Mouse (Mus musculus): Measurements from ENCODE around the gene Cyb5d1. TPM values are rescaled to one million over a fixed set of nuclear protein-coding genes. Genes with fewer than 3 reads are reported as not detected.

Cyb5d1 gene
- polyA plus RNA-seq, 1 experiment, result 40.2 TPM

GRCm38 (mm10) chr11:69428751-69429150 lies 33.3 kb upstream of the Cyb5d1 start:
- TF ChIP-seq CTCF (IDR thresholded peaks at IDR 0.05; ENCODE audit: borderline replicate concordance, insufficient read depth, low read depth, low read length), result no peak
- no peak for TF ChIP-seq POLR2A (IDR thresholded peaks at IDR 0.05; ENCODE audit: borderline replicate concordance, insufficient read depth, low read length)

GRCm38 (mm10) chr11:69426246-69426645 lies 30.8 kb upstream of the Cyb5d1 start:
- TF ChIP-seq POLR2A (IDR thresholded peaks at IDR 0.05; ENCODE audit: borderline replicate concordance, insufficient read depth, low read length), result no peak
- no peak for TF ChIP-seq CTCF (IDR thresholded peaks at IDR 0.05; ENCODE audit: borderline replicate concordance, insufficient read depth, low read depth, low read length)
- no peaks in the 10 kb centered on the region for H3K4me1 ChIP-seq (ENCODE audit: control insufficient read depth, insufficient read depth, low read length)
- 78% methylated on average over 2 of the region's 2 CpGs for WGBS
- no peak overlapping the region for H3K4me3 ChIP-seq (replicated peaks; ENCODE audit: insufficient read depth, low read depth, low read length)
- H3K27me3 ChIP-seq (ENCODE audit: control insufficient read depth, insufficient read depth, low read length), result no peaks in the 10 kb centered on the region
- H3K27ac ChIP-seq (ENCODE audit: insufficient read depth, low read length), result no peak overlapping the region
- no peak for DNase-seq

More at GRCm38 (mm10) chr11:69428751-69429150, 33.3 kb upstream of the Cyb5d1 start:
- Histone ChIP-seq H3K4me3 (replicated peaks; ENCODE audit: insufficient read depth, low read depth, low read length) (no peak overlapping the region), H3K4me1 (ENCODE audit: control insufficient read depth, insufficient read depth, low read length) (peaks cover 3% of the 10 kb centered on the region; the same call in 1 of the 2 replicates), H3K27ac (ENCODE audit: insufficient read depth, low read length) (no peak overlapping the region), H3K27me3 (ENCODE audit: control insufficient read depth, insufficient read depth, low read length) (no peaks in the 10 kb centered on the region)
- 50% methylated on average over 4 of the region's 4 CpGs for WGBS
- no peak for DNase-seq

- DNase-seq, result no peak
- Histone ChIP-seq H3K4me3 (replicated peaks; ENCODE audit: insufficient read depth, low read depth, low read length) (no peak overlapping the region), H3K4me1 (ENCODE audit: control insufficient read depth, insufficient read depth, low read length) (no peaks in the 10 kb centered on the region), H3K27ac (ENCODE audit: insufficient read depth, low read length) (no peak overlapping the region), H3K27me3 (ENCODE audit: control insufficient read depth, insufficient read depth, low read length) (no peaks in the 10 kb centered on the region)
- 61% methylated on average over 6 of the region's 6 CpGs for WGBS
- TF ChIP-seq POLR2A (IDR thresholded peaks at IDR 0.05; ENCODE audit: borderline replicate concordance, insufficient read depth, low read length) (no peak), CTCF (IDR thresholded peaks at IDR 0.05; ENCODE audit: borderline replicate concordance, insufficient read depth, low read depth, low read length) (no peak)
Measured at GRCm38 (mm10) chr11:69423885-69424284, 28.5 kb upstream of the Cyb5d1 start.

GRCm38 (mm10) chr11:69422842-69423241 lies 27.4 kb upstream of the Cyb5d1 start:
- H3K4me1 ChIP-seq (ENCODE audit: control insufficient read depth, insufficient read depth, low read length), result no peaks in the 10 kb centered on the region
- H3K27me3 ChIP-seq (ENCODE audit: control insufficient read depth, insufficient read depth, low read length), result no peaks in the 10 kb centered on the region
- TF ChIP-seq POLR2A (IDR thresholded peaks at IDR 0.05; ENCODE audit: borderline replicate concordance, insufficient read depth, low read length), result no peak
- no peak for TF ChIP-seq CTCF (IDR thresholded peaks at IDR 0.05; ENCODE audit: borderline replicate concordance, insufficient read depth, low read depth, low read length)
- no peak overlapping the region for H3K27ac ChIP-seq (ENCODE audit: insufficient read depth, low read length)
- no peak for DNase-seq
- 88% methylated on average over 10 of the region's 10 CpGs for WGBS
- no peak overlapping the region for H3K4me3 ChIP-seq (replicated peaks; ENCODE audit: insufficient read depth, low read depth, low read length)

- 29% methylated on average over 25 of the region's 25 CpGs for WGBS
- H3K27me3 ChIP-seq (ENCODE audit: control insufficient read depth, insufficient read depth, low read length), result no peaks in the 10 kb centered on the region
- H3K4me3 ChIP-seq (replicated peaks; ENCODE audit: insufficient read depth, low read depth, low read length), result no peak overlapping the region
- TF ChIP-seq POLR2A (IDR thresholded peaks at IDR 0.05; ENCODE audit: borderline replicate concordance, insufficient read depth, low read length), result no peak
- no peak for TF ChIP-seq CTCF (IDR thresholded peaks at IDR 0.05; ENCODE audit: borderline replicate concordance, insufficient read depth, low read depth, low read length)
- H3K4me1 ChIP-seq (ENCODE audit: control insufficient read depth, insufficient read depth, low read length), result no peaks in the 10 kb centered on the region
- DNase-seq, result no peak
- no peak overlapping the region for H3K27ac ChIP-seq (ENCODE audit: insufficient read depth, low read length)
Measured at GRCm38 (mm10) chr11:69421131-69421977, 25.9 kb upstream of the Cyb5d1 start.

GRCm38 (mm10) chr11:69420554-69421000 lies 25.1 kb upstream of the Cyb5d1 start:
- TF ChIP-seq CTCF (IDR thresholded peaks at IDR 0.05; ENCODE audit: borderline replicate concordance, insufficient read depth, low read depth, low read length) (no peak), POLR2A (IDR thresholded peaks at IDR 0.05; ENCODE audit: borderline replicate concordance, insufficient read depth, low read length) (no peak)
- H3K4me3 ChIP-seq (replicated peaks; ENCODE audit: insufficient read depth, low read depth, low read length), result peak overlapping the region; percentile 2
- no peak overlapping the region for H3K27ac ChIP-seq (ENCODE audit: insufficient read depth, low read length)
- no peaks in the 10 kb centered on the region for H3K27me3 ChIP-seq (ENCODE audit: control insufficient read depth, insufficient read depth, low read length)
- H3K4me1 ChIP-seq (ENCODE audit: control insufficient read depth, insufficient read depth, low read length), result no peaks in the 10 kb centered on the region
- WGBS, result 29% methylated on average over 10 of the region's 10 CpGs
- DNase-seq, result no peak

GRCm38 (mm10) chr11:69419813-69420553 lies 24.6 kb upstream of the Cyb5d1 start:
- WGBS, result 3% methylated on average over 31 of the region's 31 CpGs
- H3K27me3 ChIP-seq (ENCODE audit: control insufficient read depth, insufficient read depth, low read length), result no peaks in the 10 kb centered on the region
- DNase-seq, result peak; percentile 48 to 55
- no peaks in the 10 kb centered on the region for H3K4me1 ChIP-seq (ENCODE audit: control insufficient read depth, insufficient read depth, low read length)
- no peak overlapping the region for H3K27ac ChIP-seq (ENCODE audit: insufficient read depth, low read length)
- TF ChIP-seq POLR2A (IDR thresholded peaks at IDR 0.05; ENCODE audit: borderline replicate concordance, insufficient read depth, low read length) (no peak), CTCF (IDR thresholded peaks at IDR 0.05; ENCODE audit: borderline replicate concordance, insufficient read depth, low read depth, low read length) (no peak)
- peak overlapping the region; percentile 20 for H3K4me3 ChIP-seq (replicated peaks; ENCODE audit: insufficient read depth, low read depth, low read length)
